Mouse (Mus musculus) monocyte, adult 2 months (primary cell): ENCODE data around the gene Tmem167b.
"Not testable (repeated sequence)": the region's sequence is repeated elsewhere in the genome, so short reads cannot be mapped to it uniquely, and the experiment has no call there.

ENCODE experiments used
- DNase-seq, 2 experiments: peaks; one replicate each; pipeline ENCODE4 v3.0.0; 2022; ENCODE audit warnings: low spot score in 2 of 2, low read depth in 1 of 2

Tmem167b gene

DNA sequence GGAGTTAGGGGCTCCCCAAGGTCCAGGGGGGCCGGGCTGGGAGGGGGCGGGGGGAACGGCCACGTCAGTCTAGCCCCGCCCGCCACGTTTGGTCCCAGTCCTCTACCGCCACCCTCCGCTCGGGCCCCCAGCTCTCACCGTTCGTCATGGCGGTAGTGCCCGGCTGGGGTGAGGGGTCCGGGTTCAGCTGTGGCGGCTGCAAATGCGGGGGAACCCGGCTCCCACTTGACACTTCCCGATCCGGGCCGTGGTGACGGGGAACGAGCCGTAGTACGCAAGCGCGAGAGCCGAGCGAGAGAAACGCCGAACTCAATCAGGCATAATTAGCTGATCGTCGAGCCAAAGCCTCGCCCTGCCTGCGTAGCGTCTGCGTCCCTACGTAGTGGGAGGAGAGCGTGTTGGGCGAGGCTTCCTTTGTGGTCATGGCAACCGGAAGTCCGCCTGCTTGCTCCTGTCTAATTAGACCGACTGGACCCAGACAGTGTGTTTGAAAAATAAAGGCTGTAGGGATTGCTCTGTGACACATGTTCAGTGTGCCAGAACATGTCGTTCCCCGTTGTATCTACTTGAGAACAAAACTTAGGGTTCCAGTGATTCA, at the start of gene Tmem167b:
Gene Tmem167b (minus strand): TSS at position 334 of the 598 bp plus-strand sequence.
- DNase-seq: peak; percentile 96 to 97

DNA sequence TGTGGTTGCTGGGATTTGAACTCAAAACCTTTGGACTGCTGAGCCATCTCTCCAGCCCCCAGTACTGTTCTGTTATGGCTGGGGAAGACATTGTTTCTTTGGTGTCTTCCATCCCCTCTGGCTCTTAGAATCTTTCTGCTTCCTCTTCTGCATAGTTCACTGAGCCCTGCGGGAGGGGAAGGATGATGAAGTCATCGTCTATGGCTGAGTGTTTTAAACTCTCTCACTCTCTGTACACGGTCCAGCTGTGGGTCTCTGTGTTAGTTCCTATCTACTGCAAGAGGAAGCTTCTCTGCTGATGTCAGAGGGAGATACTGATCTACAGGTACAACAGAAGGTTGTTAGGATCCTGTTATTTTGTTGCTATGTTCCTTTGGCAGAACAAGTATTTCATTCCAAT, 46.6 kb upstream of the Tmem167b start:
- DNase-seq: no peak

DNA sequence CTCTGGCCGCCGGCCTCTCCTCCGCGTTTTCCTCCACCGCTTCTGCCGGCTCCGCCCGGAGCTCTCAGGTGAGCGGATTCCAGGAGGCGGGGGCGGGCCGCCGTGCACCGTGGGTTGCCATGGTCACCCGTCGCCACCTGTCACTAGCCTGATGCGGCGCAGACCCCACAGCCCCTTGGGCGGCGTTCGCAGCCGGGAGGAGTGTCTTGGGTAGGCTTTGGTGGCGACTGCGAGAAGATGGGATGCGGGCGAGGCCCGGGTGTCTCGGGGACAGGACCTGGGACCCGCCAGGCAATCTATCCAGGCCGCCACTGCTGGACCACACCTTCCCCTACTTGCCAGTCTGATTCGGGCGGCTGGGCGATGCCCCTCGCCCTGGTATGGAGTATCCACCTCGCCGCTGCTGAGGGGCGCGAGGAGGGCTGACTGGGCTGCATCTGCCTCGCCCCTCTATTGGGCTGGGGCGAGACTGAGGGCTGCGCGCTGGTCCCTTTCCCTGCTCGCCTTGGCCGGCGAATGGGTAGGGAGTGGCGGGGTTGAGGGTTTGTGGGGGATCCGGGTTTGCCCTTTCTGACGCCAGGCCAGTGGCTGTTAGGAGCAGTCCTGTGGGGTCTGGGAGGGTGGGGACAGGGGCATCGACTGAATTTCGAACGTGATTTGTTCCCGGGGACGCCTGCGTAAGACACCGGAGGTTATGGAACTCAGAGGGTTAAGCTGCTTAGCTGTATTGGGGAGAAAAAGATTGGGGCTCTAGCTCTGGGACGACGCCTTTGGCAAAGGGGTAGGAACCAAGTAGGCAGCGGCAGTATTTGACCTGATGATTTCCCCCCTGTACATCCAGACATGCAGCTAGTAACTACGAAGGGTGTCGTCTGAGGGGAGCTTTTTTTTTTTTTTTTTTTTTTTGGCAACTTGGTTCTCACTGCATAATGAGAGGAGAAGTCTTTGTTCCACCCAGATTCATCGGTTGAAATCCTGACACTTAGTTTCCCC, 29.6 kb upstream of the Tmem167b start:
- no peak for DNase-seq

DNA sequence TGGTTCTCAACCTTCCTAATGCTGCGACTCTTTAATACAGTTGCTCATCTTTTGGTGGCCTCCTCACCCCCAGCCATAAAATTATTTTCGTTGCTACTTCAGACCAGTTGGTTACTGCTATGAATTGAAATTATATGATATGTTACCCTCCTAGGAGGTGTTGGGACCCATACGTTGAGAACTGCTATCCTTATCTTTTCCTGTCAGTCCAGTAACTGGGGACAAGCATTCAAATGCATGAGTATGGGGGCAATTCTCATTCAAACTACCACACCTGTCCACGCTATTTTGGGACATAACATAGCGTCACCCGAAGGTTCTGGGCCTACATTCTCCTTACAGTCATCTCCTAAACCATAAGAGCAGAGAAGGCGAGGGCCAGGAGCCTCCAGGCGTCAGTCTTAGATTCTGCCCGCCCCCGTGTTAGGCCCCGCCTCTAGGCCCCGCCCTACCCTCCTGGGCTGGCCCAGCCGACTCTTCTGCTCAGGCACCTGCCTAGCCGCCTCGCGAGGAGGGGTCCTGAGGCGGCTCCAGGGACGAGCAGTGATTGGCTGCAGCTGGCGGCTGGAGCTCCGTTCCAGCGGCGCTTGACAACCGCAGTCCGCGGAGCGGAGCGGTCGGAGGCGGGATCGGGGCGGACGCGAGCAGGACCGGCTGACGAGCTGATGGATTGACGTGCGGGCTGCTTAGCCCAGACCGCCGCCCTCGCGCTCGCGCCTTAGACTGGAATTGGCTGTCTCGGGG, 28.7 kb upstream of the Tmem167b start, which contains the start of gene Wdr47:
Gene Wdr47 (plus strand): TSS at position 494 of the 744 bp plus-strand sequence.
- peak; percentile 89 to 92 for DNase-seq

DNA sequence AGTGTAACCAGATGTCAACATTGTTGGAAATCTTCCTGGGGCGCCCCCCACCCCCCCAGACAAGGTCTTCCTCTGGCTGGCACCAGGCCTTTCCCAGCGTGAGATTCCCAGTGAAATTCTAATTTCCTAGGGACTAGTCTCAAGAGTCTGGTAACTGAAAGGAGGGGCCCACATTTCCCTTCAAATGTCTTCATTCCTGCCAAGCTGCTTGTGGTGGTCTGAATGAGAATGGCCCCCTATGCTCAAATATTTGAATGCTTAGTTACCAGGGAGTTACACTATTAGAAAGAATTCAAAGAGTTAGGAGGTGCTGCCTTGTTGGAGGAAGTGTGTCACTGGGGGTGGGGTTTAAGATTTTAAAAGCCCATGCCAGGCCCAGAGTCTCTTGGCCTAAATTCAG, 26.2 kb upstream of the Tmem167b start:
- DNase-seq: no peak

DNA sequence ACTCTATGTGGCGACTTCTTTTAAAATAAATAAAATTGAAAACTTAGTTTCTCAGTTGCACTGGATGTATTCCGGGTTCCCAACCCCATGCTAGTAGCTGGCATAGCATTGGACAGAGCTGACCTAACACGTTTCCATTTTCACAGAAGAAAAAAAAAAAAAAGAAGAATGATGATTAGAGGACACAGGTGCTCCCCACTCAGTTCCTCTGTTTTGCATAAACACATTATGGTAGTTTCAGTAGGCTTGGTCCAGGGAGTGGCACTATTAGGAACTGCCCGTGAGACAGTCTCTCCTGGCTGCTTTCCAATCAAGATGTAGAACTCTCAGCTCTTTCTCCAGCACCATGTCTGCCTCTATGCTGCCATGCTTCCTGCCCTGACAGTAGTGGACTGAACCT, 22.3 kb upstream of the Tmem167b start:
- DNase-seq: no peak

DNA sequence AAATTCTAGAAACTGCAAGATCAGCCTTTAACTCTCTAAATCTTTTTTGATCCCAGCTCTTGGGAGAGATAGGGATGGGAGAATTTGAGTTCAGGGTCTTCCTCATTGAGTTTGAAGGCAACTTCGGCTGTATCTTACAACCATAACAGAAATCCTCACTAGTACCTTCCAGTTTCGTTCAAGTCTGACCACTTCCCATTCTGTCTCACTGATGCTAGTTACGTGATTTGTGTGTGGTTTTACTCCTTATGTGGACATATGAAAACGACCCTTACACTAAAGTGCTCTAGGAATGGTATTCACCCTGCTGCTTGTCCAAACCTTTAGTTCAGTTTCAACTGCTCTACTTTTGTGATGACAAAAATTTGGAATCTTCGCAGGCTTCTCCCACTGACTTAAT, 11.8 kb upstream of the Tmem167b start:
- DNase-seq: no peak

DNA sequence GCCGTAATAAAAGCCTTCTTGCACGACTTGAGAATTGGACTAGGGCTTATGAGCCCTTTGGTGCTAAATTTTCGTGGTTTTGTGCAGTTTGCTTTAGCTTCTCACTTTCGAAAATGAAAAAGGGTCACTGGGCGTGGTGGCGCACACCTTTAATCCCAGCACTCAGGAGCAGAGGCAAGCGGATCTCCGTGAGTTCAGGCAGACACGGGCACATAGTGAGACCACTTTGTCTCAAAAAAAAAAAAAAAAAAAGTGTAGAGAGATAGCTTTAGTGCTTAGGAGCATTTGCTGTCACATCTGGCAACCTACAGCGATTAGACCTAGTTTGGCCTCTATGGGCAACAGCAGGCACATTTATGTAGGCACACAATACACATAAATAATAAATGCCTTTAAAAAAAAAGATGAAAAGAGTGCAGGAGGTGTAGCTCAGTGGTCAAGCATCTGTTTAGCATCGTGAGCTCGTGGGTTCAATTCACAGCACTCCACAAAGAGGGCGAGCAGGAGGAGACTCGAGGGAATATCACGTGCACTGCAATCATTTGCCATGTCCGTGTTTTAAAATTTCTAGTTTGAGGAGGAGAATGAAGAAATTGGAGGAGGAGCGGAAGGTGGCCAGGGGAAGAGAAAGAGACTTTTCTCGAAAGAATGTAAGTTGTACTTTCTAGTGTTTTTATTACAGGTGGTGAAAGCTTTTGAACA, 10.2 kb upstream of the Tmem167b start:
- DNase-seq: no peak

DNA sequence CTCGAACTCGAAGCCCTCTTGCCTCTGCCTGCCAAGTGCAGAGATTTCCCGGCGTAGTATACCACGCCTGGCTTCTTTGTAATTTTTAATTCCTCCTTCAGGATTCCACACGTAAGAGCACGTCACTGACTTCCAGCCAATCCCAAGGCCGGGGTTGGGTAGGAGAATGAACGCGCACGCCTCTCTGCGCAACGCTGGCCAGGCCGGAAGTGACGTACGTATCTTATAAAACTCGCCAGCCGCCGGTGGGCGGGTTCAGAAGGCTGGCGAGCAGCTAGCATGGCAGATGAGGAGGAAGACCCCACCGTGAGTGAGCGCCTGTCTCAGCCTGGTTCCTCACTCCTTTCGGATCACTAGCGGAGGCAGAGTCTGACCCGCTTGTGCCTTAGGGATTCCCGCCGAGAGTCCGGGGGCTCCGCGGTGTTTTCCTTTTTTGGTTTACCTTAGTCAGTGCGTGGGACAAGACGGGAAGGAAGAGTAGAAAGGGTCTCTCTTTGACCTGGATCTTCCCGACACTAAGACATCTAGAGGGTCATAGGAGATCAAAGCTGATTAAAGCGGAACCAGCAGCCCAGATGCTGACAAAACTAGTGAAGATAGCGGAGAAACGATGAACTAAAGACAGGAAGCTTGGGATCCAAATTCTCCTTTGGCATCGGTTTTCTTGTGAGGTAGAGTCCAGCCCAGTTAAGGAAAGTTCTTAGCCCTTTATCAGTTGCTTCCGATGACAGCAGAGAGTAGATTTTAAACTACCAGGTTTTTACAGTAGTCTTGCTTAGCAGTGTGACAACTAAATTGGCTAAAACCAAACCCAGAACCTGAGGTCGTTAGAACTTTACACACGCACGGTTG, 9.4 kb upstream of the Tmem167b start, which contains the start of gene Taf13:
Gene Taf13 (plus strand): TSS at position 256 of the 852 bp plus-strand sequence.
- DNase-seq: peak; percentile 89 to 96

GRCm38 (mm10) chr3:108570813-108571212, 8.5 kb upstream of the Tmem167b start:
- DNase-seq: no peak

DNA sequence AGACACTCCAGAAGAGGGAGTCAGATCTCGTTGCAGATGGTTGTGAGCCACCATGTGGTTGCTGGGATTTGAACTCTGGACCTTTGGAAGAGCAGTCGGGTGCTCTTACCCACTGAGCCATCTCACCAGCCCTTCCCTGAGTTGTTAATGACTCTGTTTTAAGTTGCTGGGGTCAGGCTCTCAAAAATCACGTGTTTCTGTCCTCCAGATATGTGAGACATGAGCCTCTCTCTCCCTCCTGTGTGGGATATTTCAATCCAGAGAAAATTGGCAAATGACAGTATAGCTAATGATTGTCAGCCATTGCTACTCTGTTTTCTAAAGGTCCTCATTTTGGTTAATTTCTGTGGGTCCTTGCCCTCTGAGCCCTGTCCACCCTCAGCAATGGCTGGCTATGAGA, 7.4 kb upstream of the Tmem167b start:
- not testable (repeated sequence) for DNase-seq

- DNase-seq: no peak
Observed at GRCm38 (mm10) chr3:108567990-108568877, 6.0 kb upstream of the Tmem167b start.

GRCm38 (mm10) chr3:108563309-108563708, 1.0 kb upstream of the Tmem167b start:
- DNase-seq: peak; percentile 49 to 63

DNA sequence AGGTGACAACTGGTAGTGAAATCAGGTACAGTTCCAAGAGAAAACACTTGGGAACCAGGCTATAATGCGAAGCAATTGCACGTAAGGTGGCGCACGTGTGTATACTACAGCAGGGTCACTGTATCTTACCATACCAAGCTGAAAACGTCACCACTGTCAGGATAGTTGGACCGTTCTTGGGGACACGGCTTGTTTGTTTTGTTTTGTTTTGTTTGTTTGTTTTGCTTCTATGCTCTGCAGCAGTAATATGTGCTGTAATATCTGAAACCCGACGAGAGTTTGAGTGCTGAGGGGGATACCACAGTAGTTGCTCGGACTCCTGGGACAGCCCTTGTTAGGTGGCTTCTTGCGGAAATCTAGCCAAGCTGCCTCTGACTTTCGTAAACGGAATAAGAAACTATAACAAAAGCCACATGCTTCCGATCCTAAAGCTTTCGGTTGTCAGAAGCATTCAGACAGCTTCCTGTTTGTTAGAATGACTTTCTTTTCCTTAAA, 558 bp upstream of the Tmem167b start:
- peak in 1 of 2 experiments; percentile 13 for DNase-seq

DNA sequence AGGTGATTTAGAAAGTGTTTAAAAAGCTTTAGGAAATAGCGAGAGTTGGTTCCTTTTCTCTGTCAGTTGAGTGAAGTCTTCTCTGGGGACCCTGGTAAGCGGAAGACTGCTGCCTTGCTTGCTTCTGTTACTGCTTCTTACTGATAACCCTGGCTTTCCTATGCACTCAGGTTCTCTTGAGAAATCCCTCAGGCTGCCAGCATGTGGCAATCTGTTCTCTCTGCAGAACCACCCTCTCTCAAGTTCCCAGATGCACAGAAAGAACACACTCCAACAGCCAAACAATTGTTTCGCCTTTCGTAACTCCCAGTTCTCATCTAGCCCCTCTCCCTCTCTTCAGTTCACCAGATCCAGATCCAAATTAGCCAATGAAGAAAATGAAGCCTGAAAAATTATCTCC, 4.4 kb downstream of the Tmem167b start:
- no peak for DNase-seq

DNA sequence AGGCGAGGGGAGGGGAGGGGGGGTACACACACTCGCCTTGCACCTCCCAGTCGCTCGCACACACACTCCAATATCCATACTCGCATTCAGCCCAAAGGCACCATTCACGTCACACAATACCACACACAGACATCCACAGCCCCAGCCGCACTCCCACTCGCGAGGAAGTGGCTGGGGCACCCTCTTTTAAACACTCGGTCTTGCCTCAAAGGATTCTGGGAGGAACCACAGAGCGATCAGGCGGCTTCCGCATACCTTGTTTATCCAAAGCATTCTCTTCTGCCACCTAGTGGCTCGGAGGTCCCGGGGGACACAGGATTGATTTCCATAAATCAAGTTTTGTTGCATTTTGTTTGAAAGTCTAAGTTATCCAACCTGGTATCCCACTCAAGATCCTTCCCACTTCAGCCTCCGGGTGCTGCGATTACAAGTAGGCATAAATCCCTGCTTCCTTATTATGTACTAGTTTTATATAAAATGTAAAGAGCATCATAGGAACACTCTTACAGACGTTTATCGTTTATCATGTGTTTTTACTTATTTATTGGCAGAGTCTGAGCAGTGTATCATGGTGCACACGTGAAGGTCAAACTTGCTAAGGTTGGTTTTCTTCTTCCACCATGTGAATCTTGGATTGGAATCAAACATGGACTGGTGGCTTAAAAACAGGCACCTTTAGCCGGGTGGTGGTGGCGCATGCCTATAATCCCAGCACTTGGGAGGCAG, 7.5 kb downstream of the Tmem167b start:
- DNase-seq: peak; percentile 83 to 89

- no peak for DNase-seq
Observed at GRCm38 (mm10) chr3:108554111-108554561, 8.1 kb downstream of the Tmem167b start.

- no peak for DNase-seq
Observed at GRCm38 (mm10) chr3:108542299-108542698, 20.0 kb downstream of the Tmem167b start.
